Mouse (Mus musculus) naive thymus-derived CD4-positive, alpha-beta T cell, adult 2 months (primary cell): ENCODE results near the gene 4930407I10Rik.

Source experiments
- DNase-seq: peaks from one replicate; pipeline ENCODE4 v3.0.0-alpha.2; 2011; ENCODE audit warnings: low read depth

4930407I10Rik gene

DNA sequence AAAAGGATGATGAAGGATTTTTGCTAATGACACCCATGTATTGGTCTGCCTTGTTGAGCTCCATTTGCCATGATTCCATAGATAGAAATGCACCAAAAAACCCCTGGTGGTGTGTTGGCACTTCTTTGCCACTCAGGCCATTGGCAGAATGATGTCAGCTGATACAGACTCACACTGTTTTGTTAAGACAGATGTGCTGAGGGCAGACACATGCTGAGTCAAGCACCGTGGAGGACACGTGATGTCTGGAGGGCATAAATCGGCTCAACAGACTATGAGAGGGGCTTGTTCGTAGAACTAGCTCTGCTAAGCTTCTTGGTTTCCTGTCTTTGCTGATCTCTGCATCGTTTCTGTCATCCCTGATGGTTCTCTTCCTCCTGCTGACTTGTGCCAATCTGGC lies 6.4 kb upstream of the 4930407I10Rik start:
- no peak for DNase-seq

- DNase-seq, result no peak
Measured at GRCm38 (mm10) chr15:82063909-82064308, 5.0 kb downstream of the 4930407I10Rik start.

GRCm38 (mm10) chr15:82065511-82065910 lies 6.6 kb downstream of the 4930407I10Rik start:
- peak; percentile 78 for DNase-seq

DNA sequence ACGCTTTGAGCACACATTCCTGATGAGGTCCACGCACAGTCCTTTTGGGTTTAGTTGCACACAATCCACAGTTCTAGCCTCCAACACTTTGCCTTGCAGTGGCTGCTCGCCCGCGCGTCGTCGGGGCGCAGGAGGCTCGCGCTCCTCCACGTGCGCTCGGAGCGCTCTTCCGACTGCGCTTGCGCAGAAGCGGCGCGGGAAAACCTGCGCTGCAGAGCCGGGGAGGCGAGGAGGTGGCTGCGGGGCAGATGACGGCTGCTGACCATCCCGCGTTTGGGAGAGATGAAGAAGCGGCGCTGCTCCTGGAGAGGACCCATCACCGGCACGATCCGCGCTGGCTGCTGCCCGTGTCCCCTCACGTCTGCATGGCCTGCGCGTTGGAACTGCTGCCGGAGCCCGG lies 10.9 kb downstream of the 4930407I10Rik start, which contains the start of gene Mei1:
TSS of gene Mei1 (plus strand) at position 99 of the 400 bp plus-strand sequence.
- DNase-seq, result no peak

GRCm38 (mm10) chr15:82071816-82072469 lies 13.0 kb downstream of the 4930407I10Rik start:
- no peak for DNase-seq

DNA sequence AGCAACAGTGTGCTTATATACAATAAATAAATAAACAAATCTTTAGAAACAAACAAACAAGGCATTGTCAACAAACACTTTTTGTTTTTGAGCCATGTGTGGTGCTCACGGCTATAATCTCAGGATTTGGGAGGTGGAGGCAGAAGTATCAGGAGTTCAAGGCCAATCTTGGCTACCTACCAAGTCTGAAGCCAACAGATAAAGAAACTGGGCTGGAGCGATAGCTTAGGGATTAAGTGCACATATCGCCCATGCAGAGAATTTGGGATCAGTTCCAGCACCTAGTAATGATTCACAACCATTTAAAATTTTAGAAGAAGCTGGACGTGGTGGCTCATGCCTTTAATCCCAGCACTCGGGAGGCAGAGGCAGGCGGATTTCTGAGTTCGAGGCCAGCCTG lies 14.5 kb downstream of the 4930407I10Rik start:
- DNase-seq, result no peak

DNA sequence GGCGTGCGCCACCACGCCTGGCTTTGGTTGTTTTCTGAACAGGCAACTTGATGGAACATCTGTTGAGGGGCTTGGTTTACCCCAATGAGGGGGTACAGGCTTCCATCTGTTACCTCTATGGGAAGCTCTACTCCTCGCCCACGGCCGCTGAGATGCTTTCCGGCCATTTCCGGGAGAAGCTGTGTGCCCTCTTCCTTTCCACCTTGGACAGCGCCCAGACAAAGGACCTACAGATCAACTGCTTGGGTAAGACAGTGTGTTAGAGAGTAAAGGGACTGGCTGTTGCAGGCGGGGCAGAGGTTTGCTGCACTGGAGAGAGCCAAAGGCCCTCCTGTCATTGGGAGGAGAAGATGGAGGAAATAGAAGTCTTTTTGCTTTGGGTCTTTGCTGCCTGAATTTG lies 20.9 kb downstream of the 4930407I10Rik start:
- no peak for DNase-seq

DNA sequence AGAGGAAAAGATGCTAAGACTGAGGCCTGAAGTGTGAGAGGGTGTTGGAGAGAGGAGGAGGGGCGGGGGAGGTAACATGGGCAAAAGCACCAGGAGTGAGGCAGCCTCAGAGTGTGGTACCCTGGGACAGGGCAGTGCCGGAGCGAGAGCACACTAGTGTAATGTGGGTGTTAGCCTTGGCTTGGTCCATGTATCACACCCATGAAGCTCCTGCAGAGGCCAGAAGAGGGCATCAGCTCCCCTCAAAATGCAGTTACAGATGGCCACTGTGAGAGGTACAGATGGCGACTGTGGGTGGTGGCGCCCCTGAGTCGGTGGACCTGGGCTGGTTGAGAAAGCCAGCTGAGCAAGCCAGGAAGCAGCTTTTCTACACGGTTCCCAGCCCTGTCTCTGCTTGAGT lies 22.2 kb downstream of the 4930407I10Rik start:
- peak; percentile 55 for DNase-seq

- DNase-seq, result no peak
Measured at GRCm38 (mm10) chr15:82085606-82086005, 26.7 kb downstream of the 4930407I10Rik start.

DNA sequence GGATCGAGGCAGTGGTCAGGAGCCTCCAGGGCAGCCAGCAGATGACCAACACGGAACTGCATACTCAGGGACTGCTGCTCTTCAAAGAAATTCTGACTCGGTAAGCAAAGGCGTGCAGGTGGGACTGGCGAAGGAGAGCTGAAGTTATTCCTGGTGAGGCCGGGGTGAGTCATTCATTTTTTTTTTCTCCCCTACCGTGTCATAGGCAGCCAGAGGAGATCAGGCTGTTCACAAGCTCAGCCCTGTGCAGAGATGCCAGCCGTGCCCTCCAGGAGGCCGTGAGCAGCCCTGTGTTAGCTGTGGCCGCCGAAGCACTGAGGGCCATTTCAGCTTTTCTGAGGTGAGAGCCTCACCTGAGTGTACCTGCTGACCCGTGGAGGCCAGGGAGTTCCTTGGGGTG lies 27.2 kb downstream of the 4930407I10Rik start:
- no peak for DNase-seq

- DNase-seq, result no peak
Measured at GRCm38 (mm10) chr15:82087266-82087665, 28.3 kb downstream of the 4930407I10Rik start.

DNA sequence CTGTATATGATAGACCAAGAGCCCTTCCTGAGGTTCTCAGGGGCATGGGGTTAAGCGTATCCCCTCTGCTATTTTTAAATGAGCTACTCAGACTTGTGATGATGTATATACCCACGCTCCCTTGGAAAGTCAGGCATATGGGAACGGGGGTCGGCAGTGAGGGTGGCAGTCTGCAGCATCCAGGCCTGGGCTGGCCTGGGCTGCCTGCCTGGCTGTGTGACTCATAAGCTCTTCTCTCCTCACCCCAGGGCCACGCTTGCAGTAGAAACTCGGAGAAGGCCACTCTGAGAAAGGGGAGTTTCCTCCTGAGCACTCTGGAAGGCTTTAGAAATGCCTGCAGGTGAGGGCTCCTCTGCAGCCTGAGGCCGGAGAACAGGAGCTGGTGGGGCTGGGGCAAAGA lies 32.1 kb downstream of the 4930407I10Rik start:
- no peak for DNase-seq

GRCm38 (mm10) chr15:82106953-82107555 lies 48.1 kb downstream of the 4930407I10Rik start:
- DNase-seq, result peak; percentile 15
